Mouse (Mus musculus) ES-CJ7 (cell line): ENCODE measurements around the gene Gm10964.

Experiments used
- DNase-seq: peaks from one replicate; pipeline ENCODE4 v3.0.0; 2011; ENCODE audit warnings: low read depth, low spot score

The Gm10964 gene

DNA sequence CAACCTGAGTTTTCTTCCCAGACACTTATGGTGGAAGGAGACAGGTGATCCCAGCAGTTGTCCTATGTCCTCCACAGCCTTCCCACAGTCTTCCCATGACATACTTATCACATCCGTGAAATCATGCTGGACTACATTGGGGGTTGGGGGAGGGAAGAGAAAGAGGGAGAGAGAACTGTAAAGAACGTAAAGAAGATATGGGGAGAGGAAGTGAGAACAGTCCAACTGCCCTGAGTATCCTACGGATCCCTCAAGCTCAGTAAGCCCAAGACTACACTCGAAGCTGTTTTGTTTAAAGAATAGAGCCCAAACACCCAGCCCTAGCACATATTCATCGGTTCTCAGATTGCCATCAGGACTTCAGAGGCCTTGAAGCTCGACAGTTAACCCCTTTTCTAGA lies 39.5 kb downstream of the Gm10964 start:
- DNase-seq, result no peak

DNA sequence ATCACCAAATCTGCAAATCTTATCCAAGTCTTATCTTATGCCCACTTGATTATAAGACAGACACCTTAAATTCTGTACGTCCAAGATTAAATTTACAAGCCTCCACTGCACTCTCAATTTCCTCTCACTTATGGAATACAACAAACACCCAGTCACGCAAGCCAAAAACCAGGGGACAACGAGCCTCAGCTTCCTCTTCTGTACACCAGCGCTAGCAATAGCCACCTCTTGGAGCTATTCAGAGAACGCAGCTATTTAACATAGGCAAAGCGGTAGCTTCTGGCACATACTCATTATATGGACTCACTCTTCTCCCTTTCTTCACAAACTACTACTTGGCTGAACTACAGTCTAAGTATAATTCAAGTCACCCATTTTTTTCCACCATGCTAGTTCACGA lies 40.0 kb downstream of the Gm10964 start:
- no peak for DNase-seq

DNA sequence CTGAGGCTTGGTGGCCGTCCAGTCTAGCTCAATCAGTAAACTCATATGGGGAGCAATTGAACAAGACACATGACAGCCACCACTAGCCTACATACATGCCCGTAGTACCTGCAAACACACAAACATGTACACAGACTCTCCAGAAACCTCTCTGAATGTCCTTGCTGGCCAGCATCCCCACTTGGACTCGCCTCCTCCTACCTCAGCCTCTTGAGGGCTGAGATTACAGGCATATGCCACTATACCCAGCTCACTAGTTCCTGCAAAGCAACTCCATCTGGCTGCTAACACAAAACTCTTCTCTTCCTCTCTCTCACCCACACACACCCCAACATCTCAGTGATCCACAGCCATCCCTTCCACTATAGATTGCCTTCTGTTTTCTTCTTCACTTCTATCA lies 41.1 kb downstream of the Gm10964 start:
- DNase-seq, result no peak

DNA sequence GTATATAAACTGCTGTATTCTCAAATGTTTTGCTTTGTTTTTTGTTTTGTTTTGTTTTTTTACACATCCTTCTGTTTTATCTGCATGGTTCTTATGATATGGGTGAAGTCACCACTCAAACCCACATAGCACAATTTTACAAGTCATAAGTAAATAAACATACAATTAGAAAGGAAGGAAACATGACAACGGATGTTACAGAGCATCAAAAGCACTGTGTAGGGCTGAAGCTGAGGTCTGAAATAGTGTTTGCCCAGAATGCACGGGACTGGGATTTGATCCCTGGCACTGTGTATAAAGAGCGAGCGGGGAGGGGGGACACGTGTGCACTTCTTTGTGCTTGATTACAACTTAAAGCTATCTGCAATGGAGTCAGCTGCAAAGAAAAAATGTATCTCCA lies 41.6 kb downstream of the Gm10964 start:
- DNase-seq, result no peak

DNA sequence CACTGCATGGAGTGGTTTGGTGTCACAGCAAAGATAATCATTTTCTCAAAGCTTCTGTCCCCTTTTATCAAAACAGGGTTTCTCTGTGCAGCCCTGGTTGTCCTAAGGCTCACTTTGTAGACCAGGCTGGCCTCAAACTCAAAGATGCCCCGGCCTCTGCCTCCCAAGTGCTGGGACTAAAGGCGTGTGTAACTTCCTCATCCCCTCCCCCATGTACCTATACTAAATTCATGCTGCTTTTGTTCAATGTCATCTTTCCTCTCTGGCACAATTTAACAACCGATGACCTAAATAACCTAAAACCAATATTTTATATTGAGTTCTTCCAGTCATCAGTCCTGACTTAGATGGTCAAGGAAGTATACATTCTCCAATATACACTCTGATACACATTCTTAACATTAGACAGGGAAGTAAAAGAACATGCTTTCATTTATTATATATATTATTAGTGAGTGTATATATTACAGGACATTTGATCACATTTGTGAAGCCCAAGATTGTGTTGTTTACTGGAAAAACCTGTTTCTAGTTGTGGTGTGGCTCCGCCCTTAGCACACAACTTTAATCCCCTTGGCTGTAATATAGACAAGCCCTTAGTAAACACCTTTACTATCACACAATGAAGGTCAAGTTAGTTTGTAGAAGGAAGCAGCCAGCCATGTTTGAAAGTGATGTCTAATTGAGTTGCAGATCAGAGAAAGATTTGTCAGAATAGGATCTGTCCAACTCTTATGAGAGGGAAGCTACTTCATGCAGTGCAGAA lies 43.9 kb downstream of the Gm10964 start:
- no peak for DNase-seq

DNA sequence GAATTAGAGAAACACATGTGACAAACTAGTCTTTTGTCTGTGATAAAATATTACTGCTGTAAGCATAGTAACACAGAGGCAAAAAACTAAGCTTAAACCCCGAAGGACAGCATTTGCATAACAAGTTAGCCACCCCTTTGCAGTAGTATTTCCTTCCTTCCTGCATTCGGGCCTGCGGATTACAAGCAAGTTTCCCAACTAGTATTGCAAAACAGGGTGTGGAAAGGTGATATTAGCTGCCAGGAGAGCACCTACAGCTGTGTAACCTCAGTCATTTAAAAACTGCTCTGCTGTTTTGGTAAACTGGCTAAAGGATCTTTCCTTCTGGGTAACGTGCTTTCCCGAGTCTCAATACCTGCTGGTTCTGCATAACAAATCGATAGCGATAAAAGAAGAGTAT lies 48.1 kb downstream of the Gm10964 start:
- DNase-seq, result no peak

DNA sequence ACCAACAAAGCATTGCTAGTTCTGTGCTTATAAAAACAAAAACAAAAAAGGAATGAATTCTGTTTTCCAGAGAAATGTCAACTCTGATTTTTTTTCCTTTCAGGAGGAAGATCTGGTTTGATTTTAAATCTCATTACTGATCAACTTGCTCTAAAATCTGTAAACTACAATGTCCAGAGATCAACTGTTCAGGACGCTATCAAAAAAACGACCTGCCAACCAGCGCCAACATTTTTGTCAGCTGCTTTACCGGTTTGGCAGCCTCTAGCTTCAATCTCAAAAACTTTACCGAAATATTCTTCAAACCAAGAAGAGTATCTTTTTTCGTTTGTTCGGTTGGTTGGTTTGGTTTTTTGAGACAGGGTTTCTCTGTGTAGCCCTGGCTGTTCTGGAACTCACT lies 49.9 kb downstream of the Gm10964 start:
- DNase-seq, result no peak

DNA sequence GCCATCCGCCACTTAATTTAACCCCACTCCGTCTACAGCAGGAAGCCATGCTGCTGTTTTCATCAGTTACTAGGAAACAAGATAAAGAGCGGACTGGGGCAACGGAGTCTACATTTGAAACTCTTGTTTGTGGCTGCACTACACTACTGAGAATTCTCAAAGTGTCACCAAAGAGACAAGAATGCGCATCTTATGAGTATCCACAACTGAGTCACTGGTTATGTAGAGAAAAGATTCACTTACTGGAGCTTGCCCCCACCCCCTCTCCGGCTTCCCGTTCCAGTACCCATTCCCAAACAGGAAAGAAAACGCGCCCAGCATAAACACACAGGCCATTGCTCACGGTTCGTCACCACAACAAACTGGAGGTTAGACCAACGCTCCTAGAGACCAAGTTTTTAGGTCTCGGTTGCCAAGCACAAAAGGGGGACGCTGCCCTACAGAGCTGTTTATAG lies 50.8 kb downstream of the Gm10964 start:
- peak; percentile 10 for DNase-seq

DNA sequence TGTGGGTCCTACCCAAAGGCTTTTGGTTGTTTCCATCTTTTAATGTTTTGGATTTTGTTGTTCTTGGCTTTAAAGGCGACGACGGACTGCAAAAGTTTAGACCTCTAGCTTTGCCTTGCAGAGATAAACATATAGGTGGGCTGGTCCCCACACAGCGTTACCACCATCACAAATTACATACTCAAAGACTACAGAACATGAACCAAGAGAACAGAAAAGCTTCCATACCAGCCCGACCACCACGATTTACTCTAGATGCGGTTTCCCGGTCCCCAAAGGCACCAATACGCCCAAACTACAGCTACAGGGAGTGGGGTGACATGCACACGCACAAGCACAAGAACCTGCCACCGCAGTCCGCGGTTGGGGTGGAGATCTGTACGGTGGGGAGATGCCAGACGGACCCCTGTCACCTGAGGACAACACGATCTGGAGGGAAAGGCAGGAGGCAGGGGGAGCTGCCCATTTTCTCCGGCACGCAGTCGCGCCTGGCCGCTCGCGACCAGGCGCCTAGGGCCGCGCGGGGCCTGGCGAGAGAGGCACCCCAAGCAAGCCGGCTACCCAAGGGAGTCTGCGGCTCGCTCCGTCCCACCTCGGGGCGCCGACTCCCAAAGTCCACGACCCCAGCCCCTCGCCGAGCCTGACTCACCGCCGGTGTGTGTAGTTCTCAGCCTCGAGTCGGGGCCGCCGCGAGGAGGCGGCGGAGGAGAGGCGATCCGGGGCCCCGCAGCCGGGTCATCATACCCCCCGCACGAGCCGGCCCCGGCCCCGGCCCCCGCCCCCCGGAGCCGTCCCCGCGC lies 51.4 kb downstream of the Gm10964 start:
- peak; percentile 20 for DNase-seq

DNA sequence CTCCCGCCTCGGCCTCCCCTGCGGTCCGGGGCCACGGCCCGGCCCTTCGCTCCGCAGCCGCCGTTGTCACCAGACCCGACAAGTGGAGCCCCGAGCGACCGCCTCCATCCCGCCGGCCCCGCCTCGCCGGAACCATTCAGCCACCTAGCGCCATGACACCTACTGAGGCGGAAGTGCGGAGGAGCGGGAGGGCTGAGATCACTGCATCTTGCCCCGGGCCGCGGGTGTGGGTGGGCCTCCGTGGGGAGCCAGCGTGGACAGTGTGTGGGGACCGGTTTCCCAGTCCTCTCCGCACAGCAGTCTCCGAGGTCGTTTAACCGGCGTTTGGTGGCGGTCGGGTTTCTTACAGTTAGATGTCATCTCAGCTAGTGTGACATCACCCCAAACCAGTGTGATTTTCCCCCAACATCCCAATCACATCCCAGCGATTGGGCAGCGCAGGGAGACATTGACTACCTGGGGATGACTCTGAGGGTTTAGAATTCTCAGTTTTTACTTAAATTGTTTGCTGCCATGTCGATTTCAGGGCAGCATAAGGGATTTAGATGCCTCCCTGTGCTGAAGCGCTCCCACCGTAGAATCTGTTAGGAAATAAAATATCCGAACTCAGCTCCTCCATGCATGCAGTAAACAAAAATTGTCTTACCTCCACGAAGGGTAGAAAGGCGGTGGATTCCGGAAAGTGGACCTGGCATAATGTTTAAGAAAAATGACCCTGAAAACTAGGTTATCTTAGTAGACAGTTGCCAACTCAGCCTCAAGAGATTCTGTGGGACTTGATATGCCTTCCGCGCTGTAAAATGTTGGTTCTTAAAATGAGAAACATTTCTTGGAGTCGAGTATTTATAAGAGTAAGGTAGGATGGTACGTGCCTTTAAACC lies 52.3 kb downstream of the Gm10964 start, which contains the start of gene Hipk1:
Hipk1 (minus strand) TSS at position 334 of the 881 bp plus-strand sequence.
- DNase-seq, result peak; percentile 86

DNA sequence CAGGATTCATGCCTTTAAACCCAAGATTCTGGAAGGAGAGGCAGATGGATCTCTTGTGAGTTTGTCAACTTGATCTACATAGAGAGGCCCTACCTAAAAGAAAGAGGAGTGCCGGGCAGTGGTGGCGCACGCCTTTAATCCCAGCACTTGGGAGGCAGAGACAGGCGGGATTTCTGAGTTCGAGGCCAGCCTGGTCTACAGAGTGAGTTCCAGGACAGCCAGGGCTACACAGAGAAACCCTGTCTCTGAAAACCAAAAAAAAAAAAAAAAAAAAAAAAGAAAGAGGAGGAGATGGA lies 52.9 kb downstream of the Gm10964 start:
- peak; percentile 32 for DNase-seq

DNA sequence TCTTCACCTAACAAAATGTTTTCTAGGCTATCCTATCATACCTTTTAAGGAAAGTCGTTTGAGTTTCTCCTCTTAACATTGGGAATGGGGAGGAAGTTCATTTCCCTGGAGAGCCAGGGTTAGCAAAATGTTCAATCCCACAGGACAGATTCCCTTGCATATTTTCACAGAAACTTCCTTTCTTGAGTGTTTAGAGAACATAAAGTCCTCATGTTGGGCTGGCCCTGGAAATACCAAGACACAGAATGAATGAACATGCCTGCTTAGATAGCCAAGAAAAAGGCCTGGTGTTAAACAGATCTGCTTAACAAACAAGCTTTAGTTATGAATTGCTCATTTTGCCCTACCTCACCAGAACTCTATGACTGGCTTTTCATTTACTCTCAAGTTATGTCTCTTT lies 53.4 kb downstream of the Gm10964 start:
- DNase-seq, result no peak
